Mouse (Mus musculus) stomach, postnatal 0 days (tissue): ENCODE measurements around the gene Atp2b2. TPM values are rescaled to one million over a fixed set of nuclear protein-coding genes. Genes with fewer than 3 reads are reported as not detected.

ENCODE experiments used
- ATAC-seq: fragments of 200-750 bp; cut with Nextera tagmentation; 2 replicates; pipeline ENCODE4 v1.8.0; 2017; ENCODE audit not compliant: low FRiP score, low TSS enrichment
- DNase-seq: peaks from one replicate; pipeline ENCODE4 v3.0.0-alpha.2; 2016; ENCODE audit warnings: low spot score
- H3K27ac ChIP-seq: fragments of 300-500 bp; sonication (generic); replicated peaks from 2 replicates; pipeline ENCODE4 v1.5.1; 2014; ENCODE audit warnings: mild to moderate bottlenecking, control low read depth
- H3K27me3 ChIP-seq: fragments of 300-500 bp; sonication (generic); 2 replicates; pipeline ENCODE4 v1.6.1; 2014; ENCODE audit warnings: low read length; ENCODE audit not compliant: control insufficient read depth, insufficient read depth
- H3K36me3 ChIP-seq: fragments of 300-500 bp; sonication (generic); 2 replicates; pipeline ENCODE4 v1.6.1; 2014; ENCODE audit warnings: low read length, mixed read lengths; ENCODE audit not compliant: control insufficient read depth, insufficient read depth
- H3K4me1 ChIP-seq: fragments of 300-500 bp; sonication (generic); replicated peaks from 2 replicates; pipeline ENCODE4 v1.6.1; 2014; ENCODE audit warnings: antibody characterized with exemption; ENCODE audit not compliant: control insufficient read depth, insufficient read depth
- H3K4me2 ChIP-seq: fragments of 300-500 bp; sonication (generic); replicated peaks from 2 replicates; pipeline ENCODE4 v1.6.1; 2014; ENCODE audit warnings: low read depth, mild to moderate bottlenecking, control low read depth, moderate library complexity
- H3K4me3 ChIP-seq: fragments of 300-500 bp; sonication (generic); 2 replicates; pipeline ENCODE4 v1.5.1; 2014; ENCODE audit warnings: low read depth, low read length, control low read depth
- H3K9ac ChIP-seq: fragments of 300-500 bp; sonication (generic); 2 replicates; pipeline ENCODE4 v1.6.1; 2014; ENCODE audit warnings: mild to moderate bottlenecking, low read length, control low read depth, mixed read lengths
- H3K9me3 ChIP-seq: fragments of 300-500 bp; sonication (generic); 2 replicates; pipeline ENCODE4 v1.6.1; 2016; ENCODE audit warnings: low read length; ENCODE audit not compliant: control insufficient read depth
- CTCF ChIP-seq: IDR thresholded peaks from 2 replicates; pipeline ENCODE4 v1.5.1; 2016; ENCODE audit warnings: antibody characterized with exemption, low read depth, mild to moderate bottlenecking, moderate library complexity
- EP300 ChIP-seq: optimal IDR thresholded peaks from 2 replicates; pipeline ENCODE3; 2016; ENCODE audit warnings: antibody characterized with exemption
- WGBS: fragments of 180-500 bp; shearing (Covaris S2); extraction: QIAGEN DNeasy Blood & Tissue Kit; methylation state at CpG from one replicate; pipeline ENCODE4 v1.1.7; 2014; 5-methylcytosine and 5-hydroxymethylcytosine counted together
- polyA plus RNA-seq: library from polyadenylated mRNA; unstranded; fragments of >200 nt; fragmentation: Nextera tagmentation; extraction: Ambion mirVana; gene quantifications from 2 replicates; pipeline ENCODE4 v1.2.1, GENCODE M21; 2015

The Atp2b2 gene
- polyA plus RNA-seq, 1 experiment from 2014 or later = 0.33 TPM

GRCm38 (mm10) chr6:113961658-113962057 is 80.8 kb downstream of the Atp2b2 start:
- WGBS = 66% methylated on average over 2 of the region's 2 CpGs
- H3K27me3 ChIP-seq = no peaks in the 10 kb centered on the region
- H3K9ac ChIP-seq = no peak overlapping the region
- no peak overlapping the region for H3K4me2 ChIP-seq
- H3K36me3 ChIP-seq = no peaks in the 10 kb centered on the region
- H3K27ac ChIP-seq = no peak overlapping the region
- ATAC-seq (no peak), DNase-seq (no peak)
- no peaks in the 10 kb centered on the region for H3K9me3 ChIP-seq
- H3K4me3 ChIP-seq = no peak overlapping the region
- no peaks in the 10 kb centered on the region for H3K4me1 ChIP-seq
- no peak for TF ChIP-seq EP300
- TF ChIP-seq CTCF = no peak

GRCm38 (mm10) chr6:113959336-113959735 is 83.1 kb downstream of the Atp2b2 start:
- Histone ChIP-seq H3K4me2 (no peak overlapping the region), H3K36me3 (no peaks in the 10 kb centered on the region), H3K4me1 (no peaks in the 10 kb centered on the region), H3K9ac (no peak overlapping the region), H3K27me3 (no peaks in the 10 kb centered on the region), H3K27ac (no peak overlapping the region), H3K4me3 (no peak overlapping the region), H3K9me3 (no peaks in the 10 kb centered on the region)
- WGBS = 73% methylated on average over 1 of the region's 1 CpGs
- TF ChIP-seq CTCF (no peak), EP300 (no peak)
- DNase-seq = no peak
- ATAC-seq = no peak

- no peak overlapping the region for H3K9ac ChIP-seq
- H3K4me2 ChIP-seq = no peak overlapping the region
- 62% methylated on average over 2 of the region's 2 CpGs for WGBS
- no peak for TF ChIP-seq CTCF
- TF ChIP-seq EP300 = no peak
- no peak for ATAC-seq
- no peak for DNase-seq
- no peak overlapping the region for H3K27ac ChIP-seq
- no peaks in the 10 kb centered on the region for H3K9me3 ChIP-seq
- no peaks in the 10 kb centered on the region for H3K4me1 ChIP-seq
- H3K4me3 ChIP-seq = no peak overlapping the region
- H3K27me3 ChIP-seq = no peaks in the 10 kb centered on the region
- H3K36me3 ChIP-seq = no peaks in the 10 kb centered on the region
These were observed 83.7 kb downstream of the Atp2b2 start for GRCm38 (mm10) chr6:113958714-113959113.

- ATAC-seq = no peak
- no peak for TF ChIP-seq EP300
- TF ChIP-seq CTCF = no peak
These were observed 84.4 kb downstream of the Atp2b2 start for GRCm38 (mm10) chr6:113958003-113958402.

GRCm38 (mm10) chr6:113957232-113957940 is 85.0 kb downstream of the Atp2b2 start:
- 58% methylated on average over 19 of the region's 19 CpGs for WGBS
- Histone ChIP-seq H3K9ac (no peak overlapping the region), H3K4me2 (no peak overlapping the region), H3K4me3 (no peak overlapping the region), H3K27me3 (no peaks in the 10 kb centered on the region), H3K4me1 (no peaks in the 10 kb centered on the region), H3K9me3 (no peaks in the 10 kb centered on the region), H3K36me3 (no peaks in the 10 kb centered on the region), H3K27ac (no peak overlapping the region)
- ATAC-seq (no peak), DNase-seq (no peak)
- no peak for TF ChIP-seq CTCF
- no peak for TF ChIP-seq EP300

More at GRCm38 (mm10) chr6:113958003-113958402, 84.4 kb downstream of the Atp2b2 start:
- H3K4me2 ChIP-seq = no peak overlapping the region
- H3K27me3 ChIP-seq = no peaks in the 10 kb centered on the region
- H3K9me3 ChIP-seq = no peaks in the 10 kb centered on the region
- no peak for DNase-seq
- WGBS = 54% methylated on average over 5 of the region's 5 CpGs
- H3K4me3 ChIP-seq = no peak overlapping the region
- no peak overlapping the region for H3K9ac ChIP-seq
- H3K27ac ChIP-seq = no peak overlapping the region
- no peaks in the 10 kb centered on the region for H3K36me3 ChIP-seq
- H3K4me1 ChIP-seq = no peaks in the 10 kb centered on the region

GRCm38 (mm10) chr6:113947515-113947914 is 94.9 kb downstream of the Atp2b2 start:
- H3K36me3 ChIP-seq = no peaks in the 10 kb centered on the region
- no peak overlapping the region for H3K9ac ChIP-seq
- H3K9me3 ChIP-seq = no peaks in the 10 kb centered on the region
- H3K4me3 ChIP-seq = no peak overlapping the region
- TF ChIP-seq CTCF (no peak), EP300 (no peak)
- 67% methylated on average over 8 of the region's 8 CpGs for WGBS
- no peaks in the 10 kb centered on the region for H3K27me3 ChIP-seq
- DNase-seq (no peak), ATAC-seq (no peak)
- no peaks in the 10 kb centered on the region for H3K4me1 ChIP-seq
- no peak overlapping the region for H3K27ac ChIP-seq
- H3K4me2 ChIP-seq = no peak overlapping the region
